Mouse (Mus musculus) kidney, embryonic 14.5 days (tissue): ENCODE data around the gene Gnai3. TPM values are rescaled to one million over a fixed set of nuclear protein-coding genes. Genes with fewer than 3 reads are reported as not detected.
A peak's percentile ranks its signal among the peaks of the same experiment; 100 is the strongest.

Source experiments
- ATAC-seq: fragments of 200-750 bp; cut with Nextera tagmentation; 2 replicates; pipeline ENCODE4 v1.8.0; 2017; ENCODE audit warnings: moderate number of reproducible peaks, mild to moderate bottlenecking, moderate TSS enrichment, moderate library complexity; ENCODE audit not compliant: low FRiP score, low TSS enrichment
- H3K27ac ChIP-seq: fragments of 300-500 bp; sonication (generic); 2 replicates; pipeline ENCODE4 v1.5.1; 2014; ENCODE audit warnings: low read depth, mild to moderate bottlenecking, low read length, moderate library complexity, mixed read lengths
- H3K27me3 ChIP-seq: fragments of 300-500 bp; sonication (generic); 2 replicates; pipeline ENCODE4 v1.6.1; 2014; ENCODE audit warnings: mild to moderate bottlenecking, low read length; ENCODE audit not compliant: control insufficient read depth, insufficient read depth
- H3K36me3 ChIP-seq: fragments of 300-500 bp; sonication (generic); 2 replicates; pipeline ENCODE4 v1.6.1; 2014; ENCODE audit warnings: low read length, mixed read lengths; ENCODE audit not compliant: control insufficient read depth, insufficient read depth
- H3K4me1 ChIP-seq: fragments of 300-500 bp; sonication (generic); 2 replicates; pipeline ENCODE4 v1.6.1; 2014; ENCODE audit warnings: low read length, mixed read lengths; ENCODE audit not compliant: control insufficient read depth, insufficient read depth
- H3K4me2 ChIP-seq: fragments of 300-500 bp; sonication (generic); replicated peaks from 2 replicates; pipeline ENCODE4 v1.6.1; 2014; ENCODE audit warnings: low read depth, mild to moderate bottlenecking, low read length
- H3K4me3 ChIP-seq: fragments of 300-500 bp; sonication (generic); 2 replicates; pipeline ENCODE4 v1.5.1; 2014; ENCODE audit warnings: mild to moderate bottlenecking, low read length
- H3K9ac ChIP-seq: fragments of 300-500 bp; sonication (generic); 2 replicates; pipeline ENCODE4 v1.6.1; 2014; ENCODE audit warnings: low read depth, mild to moderate bottlenecking, low read length, moderate library complexity
- H3K9me3 ChIP-seq: fragments of 300-500 bp; sonication (generic); 2 replicates; pipeline ENCODE4 v1.6.1; 2016; ENCODE audit warnings: low read length; ENCODE audit not compliant: control insufficient read depth
- WGBS: fragments of 180-500 bp; shearing (Covaris S2); extraction: QIAGEN DNeasy Blood & Tissue Kit; methylation state at CpG from one replicate; pipeline ENCODE4 v1.1.7; 2014; 5-methylcytosine and 5-hydroxymethylcytosine counted together
- polyA plus RNA-seq: library from polyadenylated mRNA; unstranded; fragments of >200 nt; fragmentation: Nextera tagmentation; extraction: Ambion mirVana; gene quantifications from 2 replicates; pipeline ENCODE4 v1.2.1, GENCODE M21; 2014

Gene Gnai3
- polyA plus RNA-seq, 1 experiment from 2014 or later: 181 TPM

GRCm38 (mm10) chr3:108085721-108086469, 60.1 kb downstream of the Gnai3 start:
- Histone ChIP-seq H3K27ac (peak overlapping the region; percentile 94), H3K36me3 (0 out of 2 replicates have a peak, but pooled peaks cover 4% of the 10 kb centered on the region), H3K9me3 (no peaks in the 10 kb centered on the region), H3K4me1 (peaks cover 32% of the 10 kb centered on the region), H3K4me2 (peak overlapping the region; percentile 96), H3K27me3 (no peaks in the 10 kb centered on the region), H3K4me3 (peak overlapping the region; percentile 78), H3K9ac (peak overlapping the region; percentile 73)
- under 1% methylated on average over 31 of the region's 31 CpGs for WGBS
- ATAC-seq: peak; percentile 83

DNA sequence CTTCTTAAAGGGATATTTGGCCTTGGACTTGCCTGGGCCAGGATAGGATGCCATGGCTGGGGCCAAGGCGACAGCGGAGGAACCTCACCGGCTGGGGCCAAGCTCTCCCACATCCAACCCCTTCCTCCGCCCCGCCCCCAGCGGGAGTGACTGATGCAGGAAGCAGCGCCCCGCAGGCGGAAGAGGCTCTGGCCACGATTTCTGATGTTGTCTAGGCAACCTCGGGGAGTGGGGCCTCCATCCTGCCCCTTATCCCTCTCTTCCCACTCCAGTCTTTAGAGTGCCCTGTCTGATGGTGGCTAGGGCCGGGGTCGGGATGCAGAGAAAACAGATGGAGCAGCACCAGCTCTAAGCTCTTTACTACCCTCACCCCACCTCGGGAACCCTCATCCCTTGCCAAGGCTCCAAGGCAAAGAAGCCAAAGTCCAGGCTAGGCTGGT, 60.6 kb downstream of the Gnai3 start:
- WGBS: 1% methylated on average over 12 of the region's 14 CpGs
- peaks cover 32% of the 10 kb centered on the region for H3K4me1 ChIP-seq
- H3K4me2 ChIP-seq: peak overlapping the region; percentile 96
- H3K27ac ChIP-seq: peak overlapping the region; percentile 94
- H3K27me3 ChIP-seq: no peaks in the 10 kb centered on the region
- H3K36me3 ChIP-seq: peaks cover 10% of the 10 kb centered on the region; the same call in 1 of the 2 replicates
- peak overlapping the region; percentile 78 for H3K4me3 ChIP-seq
- ATAC-seq: peak; percentile 87
- H3K9me3 ChIP-seq: no peaks in the 10 kb centered on the region
- peak overlapping the region; percentile 73 for H3K9ac ChIP-seq

DNA sequence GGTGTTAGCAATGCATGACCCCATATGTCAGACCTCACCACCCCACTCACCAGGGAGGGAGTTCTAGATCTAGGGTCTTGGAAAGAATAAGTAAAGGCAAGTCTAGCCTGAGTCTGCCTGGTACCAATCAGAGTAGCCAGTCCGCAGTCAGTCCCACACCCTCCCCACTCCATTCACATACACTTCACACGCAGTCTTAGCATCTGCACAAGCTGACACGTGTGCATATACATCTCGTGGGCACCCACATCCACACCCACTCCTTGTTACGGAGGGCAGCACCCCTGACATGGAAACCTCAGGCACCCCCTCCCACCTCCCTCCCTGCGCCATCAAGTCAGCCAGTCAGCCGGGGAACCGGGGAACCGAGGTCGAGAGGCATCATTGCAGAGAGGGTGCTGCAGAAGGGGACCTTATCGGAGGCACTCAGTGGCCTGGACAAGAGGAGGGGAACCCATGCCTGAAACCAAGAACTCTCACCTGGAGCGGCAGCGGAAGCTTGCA, 61.1 kb downstream of the Gnai3 start:
- H3K36me3 ChIP-seq: peaks cover 15% of the 10 kb centered on the region; the same call in 1 of the 2 replicates
- H3K27ac ChIP-seq: peak overlapping the region; percentile 94
- H3K4me2 ChIP-seq: peak overlapping the region; percentile 96
- peak; percentile 8 for ATAC-seq
- WGBS: 14% methylated on average over 13 of the region's 13 CpGs
- no peaks in the 10 kb centered on the region for H3K27me3 ChIP-seq
- H3K4me3 ChIP-seq: peak overlapping the region; percentile 78
- H3K9ac ChIP-seq: peak overlapping the region; percentile 73
- no peaks in the 10 kb centered on the region for H3K9me3 ChIP-seq
- H3K4me1 ChIP-seq: peaks cover 32% of the 10 kb centered on the region

- 85% methylated on average over 4 of the region's 4 CpGs for WGBS
- H3K36me3 ChIP-seq: peaks cover 23% of the 10 kb centered on the region
- H3K4me1 ChIP-seq: peaks cover 32% of the 10 kb centered on the region
- H3K9me3 ChIP-seq: no peaks in the 10 kb centered on the region
- ATAC-seq: no peak
- no peaks in the 10 kb centered on the region for H3K27me3 ChIP-seq
- peak overlapping the region; percentile 96 for H3K4me2 ChIP-seq
- H3K27ac ChIP-seq: no peak overlapping the region
- H3K9ac ChIP-seq: peak overlapping the region; percentile 14; the same call in 1 of the 2 replicates
- H3K4me3 ChIP-seq: no peak overlapping the region; the same call in 1 of the 2 replicates
These were observed 62.0 kb downstream of the Gnai3 start for GRCm38 (mm10) chr3:108083904-108084407.

DNA sequence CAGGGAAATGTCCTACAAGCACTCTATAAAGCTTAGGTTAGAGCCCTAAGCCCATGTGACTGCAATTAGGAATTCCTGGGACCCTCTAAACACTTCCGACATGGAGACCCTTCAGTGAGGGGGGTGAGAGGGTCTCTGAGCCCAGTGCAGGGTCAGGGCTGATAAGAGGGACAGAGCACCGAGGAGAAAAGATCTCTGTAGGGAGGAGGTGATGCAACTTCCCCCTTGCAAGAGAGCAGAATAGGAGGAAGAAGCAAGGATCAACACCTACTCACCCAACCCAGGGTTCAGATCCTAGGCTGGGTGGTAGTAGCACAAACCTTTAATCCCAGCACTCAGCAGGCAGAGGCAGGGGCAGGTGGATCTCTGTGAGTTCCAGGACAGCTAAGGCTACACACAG, 62.8 kb downstream of the Gnai3 start:
- H3K27ac ChIP-seq: no peak overlapping the region

DNA sequence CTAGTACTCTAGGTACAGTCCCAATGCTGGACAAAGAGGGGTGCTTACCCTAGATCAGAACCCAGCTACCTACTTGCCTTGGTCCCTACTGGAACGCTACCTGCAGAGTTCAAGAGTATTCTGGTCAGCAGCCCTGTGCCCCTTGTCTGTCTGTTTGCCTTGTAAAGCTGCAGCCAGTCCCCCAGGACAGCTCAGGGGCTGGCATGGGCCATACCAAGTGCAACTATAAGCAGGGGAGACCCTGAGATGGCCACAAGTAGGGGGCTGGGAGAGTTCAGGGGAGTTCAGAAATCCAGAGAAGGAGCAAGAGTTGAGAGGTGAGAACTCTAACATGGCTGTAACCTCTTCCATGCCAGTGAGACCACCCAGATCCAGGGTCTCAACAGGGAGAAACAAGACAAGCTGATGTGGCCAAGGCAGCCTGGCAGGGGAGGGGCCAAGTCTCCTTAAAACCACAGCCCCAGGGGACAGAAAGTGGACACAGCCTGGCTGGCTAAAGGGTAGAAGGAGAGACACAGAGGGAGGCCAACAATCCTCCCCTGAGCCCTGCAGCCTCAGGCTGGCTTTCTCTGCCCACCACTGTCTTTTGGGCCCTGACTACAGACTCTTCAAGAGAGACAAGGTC, 63.6 kb downstream of the Gnai3 start:
- Histone ChIP-seq H3K27me3 (no peaks in the 10 kb centered on the region), H3K9ac (0 out of 2 replicates have a peak overlapping the region, but pooled peaks have one; percentile 19), H3K27ac (no peak overlapping the region), H3K36me3 (peaks cover 36% of the 10 kb centered on the region), H3K9me3 (no peaks in the 10 kb centered on the region), H3K4me2 (peak overlapping the region; percentile 2; the same call in 1 of the 2 replicates), H3K4me1 (peaks cover 30% of the 10 kb centered on the region), H3K4me3 (no peak overlapping the region)
- no peak for ATAC-seq
- WGBS: 62% methylated on average over 1 of the region's 1 CpGs

More for the DNA sequence above, 62.8 kb downstream of the Gnai3 start:
- Histone ChIP-seq H3K36me3 (peaks cover 30% of the 10 kb centered on the region), H3K9ac (peak overlapping the region; percentile 14; the same call in 1 of the 2 replicates), H3K9me3 (no peaks in the 10 kb centered on the region), H3K4me1 (peaks cover 32% of the 10 kb centered on the region), H3K27me3 (no peaks in the 10 kb centered on the region), H3K4me3 (no peak overlapping the region), H3K4me2 (no peak overlapping the region)
- WGBS: 49% methylated on average over 2 of the region's 2 CpGs
- no peak for ATAC-seq

- no peak for ATAC-seq
- peaks cover 29% of the 10 kb centered on the region for H3K4me1 ChIP-seq
- H3K36me3 ChIP-seq: peaks cover 43% of the 10 kb centered on the region
- H3K9me3 ChIP-seq: no peaks in the 10 kb centered on the region
- H3K4me3 ChIP-seq: no peak overlapping the region
- no peak overlapping the region for H3K4me2 ChIP-seq
- no peak overlapping the region for H3K27ac ChIP-seq
- H3K27me3 ChIP-seq: no peaks in the 10 kb centered on the region
- 68% methylated on average over 4 of the region's 4 CpGs for WGBS
- H3K9ac ChIP-seq: no peak overlapping the region
These were observed 64.3 kb downstream of the Gnai3 start for GRCm38 (mm10) chr3:108081681-108082080.

GRCm38 (mm10) chr3:108076836-108077235, 69.1 kb downstream of the Gnai3 start:
- no peak overlapping the region for H3K27ac ChIP-seq
- no peak overlapping the region for H3K4me2 ChIP-seq
- no peak for ATAC-seq
- H3K4me3 ChIP-seq: no peak overlapping the region
- H3K27me3 ChIP-seq: no peaks in the 10 kb centered on the region
- peaks cover 71% of the 10 kb centered on the region for H3K36me3 ChIP-seq
- no peaks in the 10 kb centered on the region for H3K9me3 ChIP-seq
- H3K4me1 ChIP-seq: peaks cover 3% of the 10 kb centered on the region; the same call in 1 of the 2 replicates
- 92% methylated on average over 9 of the region's 9 CpGs for WGBS
- H3K9ac ChIP-seq: no peak overlapping the region
